21 mouse cellular contexts compared by ENCODE assay signal in genomic region chr15:79519400-79520220, GRCm38 (mm10). TPM values are rescaled to one million over a fixed set of nuclear protein-coding genes. Genes with fewer than 3 reads are reported as not detected.
A peak's percentile ranks its signal among the peaks of the same experiment; 100 is the strongest.
DNase-seq lines count a peak whose midpoint lies in the region; ATAC-seq and TF ChIP-seq lines count a peak whose summit lies in the region.
"Had no signal": no experiment of that assay in that cellular context is flagged by ENCODE, and none has a peak within 500 bp of the region (broad histone marks: within the 10 kb centered on the region; RNA-seq: fewer than 3 reads in every experiment).

No protein-coding gene starts in this region.

- DNase-seq in heart, postnatal 14 days = no peak
- peak; percentile 8 for DNase-seq in embryonic facial prominence, embryonic 10.5 days (ENCODE audit: low spot score)
- DNase-seq in liver, embryonic 11.5 days (ENCODE audit: low spot score) = no peak
- no peak for DNase-seq in left cerebral cortex, adult 2 months (ENCODE audit: extremely low spot score in 1 of 2, low spot score in 2 of 2)
- no peak for DNase-seq in natural killer cell, adult 2 months (ENCODE audit: low spot score in 2 of 2)
- no peak for DNase-seq in thymus, adult 2 months
- DNase-seq: adrenal gland, postnatal 14 days; cerebellum, postnatal 36 days; gastrocnemius, adult 2 months; right cerebral cortex, postnatal 4 days; thymus, postnatal 25 days had no signal

- peaks cover 21% of the 10 kb centered on the region for H3K27me3 ChIP-seq in heart, embryonic 11.5 days (ENCODE audit: control insufficient read depth, insufficient read depth, low read length)
- peaks cover 49% of the 10 kb centered on the region for H3K27me3 ChIP-seq in embryonic facial prominence, embryonic 10.5 days (replicated peaks; ENCODE audit: low read depth, poor library complexity, severe bottlenecking)
- peaks cover 36% of the 10 kb centered on the region for H3K27me3 ChIP-seq in liver, embryonic 11.5 days (replicated peaks; ENCODE audit: control insufficient read depth, insufficient read depth, low read length)
- H3K27me3 ChIP-seq in thymus, adult 2 months (ENCODE audit: control insufficient read depth, insufficient read depth, low read length) = peaks cover 7% of the 10 kb centered on the region; the same call in 1 of the 2 replicates

- intact Hi-C loops in heart, postnatal 14 days (cut with DNase I) = no loop called here
- intact Hi-C loops in left cerebral cortex, adult 2 months (cut with DNase I) = no loop called here

- H3K4me1 ChIP-seq in heart, embryonic 11.5 days (ENCODE audit: control insufficient read depth, insufficient read depth, low read length) = no peaks in the 10 kb centered on the region; the same call in 1 of the 2 replicates
- peaks cover 25% of the 10 kb centered on the region for H3K4me1 ChIP-seq in embryonic facial prominence, embryonic 10.5 days
- peaks cover 7% of the 10 kb centered on the region for H3K4me1 ChIP-seq in liver, embryonic 11.5 days (replicated peaks; ENCODE audit: control insufficient read depth, insufficient read depth, low read length)
- peaks cover 10% of the 10 kb centered on the region for H3K4me1 ChIP-seq in thymus, adult 2 months (replicated peaks; ENCODE audit: control insufficient read depth, insufficient read depth, low read length)

- no peaks in the 10 kb centered on the region for H3K9me3 ChIP-seq in heart, embryonic 11.5 days (replicated peaks; ENCODE audit: control insufficient read depth, low read length)
- no peaks in the 10 kb centered on the region for H3K9me3 ChIP-seq in embryonic facial prominence, embryonic 10.5 days
- H3K9me3 ChIP-seq in liver, embryonic 11.5 days (ENCODE audit: control insufficient read depth, low read length) = no peaks in the 10 kb centered on the region
- H3K9me3 ChIP-seq: heart, embryonic 12.5 days; midbrain, embryonic 15.5 days; neural tube, embryonic 12.5 days; stomach, embryonic 15.5 days had no signal

- TF ChIP-seq POLR2A in thymus, adult 2 months (IDR thresholded peaks at IDR 0.05; ENCODE audit: control insufficient read depth, extremely low read depth, insufficient read depth, low read length, poor library complexity) = no peak

- H3K9ac ChIP-seq in heart, embryonic 11.5 days (ENCODE audit: low read depth, low read length) = no peak overlapping the region
- H3K9ac ChIP-seq in liver, embryonic 11.5 days (ENCODE audit: low read depth, low read length) = no peak overlapping the region
- H3K9ac ChIP-seq: heart, embryonic 12.5 days; midbrain, embryonic 15.5 days; neural tube, embryonic 12.5 days; stomach, embryonic 15.5 days had no signal

- no peak overlapping the region for H3K27ac ChIP-seq in heart, embryonic 11.5 days (ENCODE audit: low read depth, low read length)
- H3K27ac ChIP-seq in embryonic facial prominence, embryonic 10.5 days (replicated peaks) = no peak overlapping the region
- H3K27ac ChIP-seq in liver, embryonic 11.5 days (ENCODE audit: low read depth, low read length) = no peak overlapping the region
- H3K27ac ChIP-seq in left cerebral cortex, adult 2 months = no peak overlapping the region
- no peak overlapping the region for H3K27ac ChIP-seq in thymus, adult 2 months (ENCODE audit: control insufficient read depth, insufficient read depth, low read length)
- H3K27ac ChIP-seq: gastrocnemius, adult 2 months; kidney, postnatal 0 days; midbrain, embryonic 15.5 days; neural tube, embryonic 12.5 days; stomach, embryonic 15.5 days had no signal

- ATAC-seq in heart, embryonic 11.5 days (replicated peaks; ENCODE audit: insufficient number of reproducible peaks, low FRiP score, low TSS enrichment) = peak; percentile 24; the same call in 1 of the 2 replicates
- ATAC-seq in liver, embryonic 11.5 days (replicated peaks; ENCODE audit: low FRiP score) = 0 out of 2 replicates have a peak, but pooled peaks have one; percentile 34
- no peak for ATAC-seq in cerebellum, adult (ENCODE audit: insufficient number of reproducible peaks, low FRiP score, low TSS enrichment)
- ATAC-seq: forebrain, embryonic 14.5 days; midbrain, embryonic 15.5 days had no signal

- H3K36me3 ChIP-seq in heart, embryonic 11.5 days (ENCODE audit: control insufficient read depth, insufficient read depth, low read length) = peaks cover 5% of the 10 kb centered on the region
- no peaks in the 10 kb centered on the region for H3K36me3 ChIP-seq in embryonic facial prominence, embryonic 10.5 days (replicated peaks)
- no peaks in the 10 kb centered on the region for H3K36me3 ChIP-seq in liver, embryonic 11.5 days (ENCODE audit: control insufficient read depth, insufficient read depth, low read length)
- no peaks in the 10 kb centered on the region for H3K36me3 ChIP-seq in thymus, adult 2 months (ENCODE audit: control insufficient read depth, insufficient read depth, low read length)
- H3K36me3 ChIP-seq: midbrain, embryonic 15.5 days; neural tube, embryonic 12.5 days had no signal

- no peak for TF ChIP-seq CTCF in left cerebral cortex, adult 2 months (IDR thresholded peaks at IDR 0.05)
- TF ChIP-seq CTCF in thymus, adult 2 months (IDR thresholded peaks at IDR 0.05; ENCODE audit: borderline replicate concordance, control insufficient read depth, extremely low read depth, insufficient read depth, low read length, poor library complexity) = no peak

- H3K4me3 ChIP-seq in heart, embryonic 11.5 days (ENCODE audit: low read depth, low read length) = no peak overlapping the region
- 0 out of 2 replicates have a peak overlapping the region, but pooled peaks have one; percentile 3 for H3K4me3 ChIP-seq in embryonic facial prominence, embryonic 10.5 days
- H3K4me3 ChIP-seq in liver, embryonic 11.5 days (ENCODE audit: low read depth, low read length) = no peak overlapping the region
- no peak overlapping the region for H3K4me3 ChIP-seq in left cerebral cortex, adult 2 months
- no peak overlapping the region for H3K4me3 ChIP-seq in thymus, adult 2 months (ENCODE audit: control insufficient read depth, insufficient read depth, low read length)
- H3K4me3 ChIP-seq: gastrocnemius, adult 2 months; heart, embryonic 12.5 days; midbrain, embryonic 15.5 days; neural tube, embryonic 12.5 days; stomach, embryonic 15.5 days had no signal

- WGBS in heart, embryonic 11.5 days (ENCODE audit: insufficient replicate concordance) = 42% methylated on average over 16 of the region's 16 CpGs
- WGBS in embryonic facial prominence, embryonic 10.5 days = 51% methylated on average over 16 of the region's 16 CpGs
- whole genome bisulfite sequencing in liver, embryonic 11.5 days = 43% methylated on average over 16 of the region's 16 CpGs
- WGBS in thymus, adult 2 months = 76% methylated on average over 16 of the region's 16 CpGs

- peak overlapping the region; percentile 16; the same call in 1 of the 2 replicates for H3K4me2 ChIP-seq in heart, embryonic 11.5 days
- H3K4me2 ChIP-seq in liver, embryonic 11.5 days = peak overlapping the region; percentile 19
- H3K4me2 ChIP-seq: heart, embryonic 12.5 days; midbrain, embryonic 15.5 days; neural tube, embryonic 12.5 days had no signal

RNA-seq across cellular contexts. Expression of gene Kdelr3, which starts 3.4 kb away (rescaled TPM):
- 33.4 and 33.5 TPM in 2 replicates for polyA plus RNA-seq in heart, embryonic 11.5 days (2014; fragmentation: Nextera tagmentation; extraction: Ambion mirVana)
- 10 to 100 TPM; 13.0 to 13.5 TPM for total RNA-seq in heart, postnatal 14 days (2021)
- polyA plus RNA-seq in embryonic facial prominence, embryonic 10.5 days (2016; fragmentation: Nextera tagmentation; extraction: Ambion mirVana) = 7.1 and 8.8 TPM in 2 replicates
- polyA plus RNA-seq in liver, embryonic 11.5 days (2014; fragmentation: Nextera tagmentation; extraction: Ambion mirVana) = 9.0 and 10.8 TPM in 2 replicates
- under 1 TPM; 0.32 to 0.33 TPM for total RNA-seq in left cerebral cortex, adult 2 months (2021)
- 2.0 and 3.4 TPM in 2 replicates for polyA plus RNA-seq in thymus, adult 2 months (2012; rRNA removed)
- total RNA-seq: hematopoietic stem cell, adult 5-6 weeks had no signal

RNA-seq across cellular contexts. Expression of gene Kcnj4, which starts 14.6 kb away (rescaled TPM):
- 0.20 TPM in 1 of 2 replicates, not detected in the other for polyA plus RNA-seq in heart, embryonic 11.5 days (2014; fragmentation: Nextera tagmentation; extraction: Ambion mirVana)
- total RNA-seq in heart, postnatal 14 days (2021) = under 1 TPM; 0.10 to 0.33 TPM
- polyA plus RNA-seq in embryonic facial prominence, embryonic 10.5 days (2016; fragmentation: Nextera tagmentation; extraction: Ambion mirVana) = not detected in 2 replicates
- polyA plus RNA-seq in liver, embryonic 11.5 days (2014; fragmentation: Nextera tagmentation; extraction: Ambion mirVana) = not detected in 2 replicates
- total RNA-seq in left cerebral cortex, adult 2 months (2021) = 100 to 1,000 TPM; 186 to 202 TPM
- polyA plus RNA-seq in thymus, adult 2 months (2012; rRNA removed) = not detected in 2 replicates
- total RNA-seq: hematopoietic stem cell, adult 5-6 weeks had no signal
- polyA plus RNA-seq: limb, embryonic 11.5 days; neural tube, embryonic 12.5 days; stomach, embryonic 15.5 days had no signal

RNA-seq across cellular contexts. Expression of gene Ddx17, which starts 26.9 kb away (rescaled TPM):
- 50.6 and 60.1 TPM in 2 replicates for polyA plus RNA-seq in heart, embryonic 11.5 days (2014; fragmentation: Nextera tagmentation; extraction: Ambion mirVana)
- total RNA-seq in heart, postnatal 14 days (2021) = 100 to 1,000 TPM; 156 to 161 TPM
- polyA plus RNA-seq in embryonic facial prominence, embryonic 10.5 days (2016; fragmentation: Nextera tagmentation; extraction: Ambion mirVana) = 43.7 and 44.9 TPM in 2 replicates
- polyA plus RNA-seq in liver, embryonic 11.5 days (2014; fragmentation: Nextera tagmentation; extraction: Ambion mirVana) = 49.9 and 54.2 TPM in 2 replicates
- total RNA-seq in left cerebral cortex, adult 2 months (2021) = 100 to 1,000 TPM; 323 to 340 TPM
- 526 and 554 TPM in 2 replicates for polyA plus RNA-seq in thymus, adult 2 months (2012; rRNA removed)
